Mouse (Mus musculus): ENCODE data around the gene Polr1e. TPM values are rescaled to one million over a fixed set of nuclear protein-coding genes. Genes with fewer than 3 reads are reported as not detected.
A peak's percentile ranks its signal among the peaks of the same experiment; 100 is the strongest.
"Not testable (repeated sequence)": the region's sequence is repeated elsewhere in the genome, so short reads cannot be mapped to it uniquely, and the experiment has no call there.

Polr1e gene
- total RNA-seq, 4 experiments from 2014 or later = 13.7 to 24.5 (median 17.6) TPM

DNA sequence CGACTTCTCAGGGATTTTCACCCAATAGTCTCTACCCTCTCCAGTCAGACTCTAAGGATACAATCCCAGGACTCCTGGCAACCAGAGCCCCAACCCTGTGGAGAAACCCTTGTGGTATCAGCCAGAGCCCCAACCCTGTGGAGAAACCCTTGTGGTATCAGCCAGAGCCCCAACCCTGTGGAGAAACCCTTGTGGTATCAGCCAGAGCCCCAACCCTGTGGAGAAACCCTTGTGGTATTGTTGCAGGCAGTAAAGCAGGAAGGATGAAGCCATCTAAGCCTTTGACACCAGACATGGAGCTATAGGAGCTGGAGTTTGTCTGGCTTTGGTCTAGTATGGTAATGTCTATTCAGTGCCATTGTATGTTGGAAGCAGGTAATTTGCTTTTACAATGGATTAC, 45.5 kb downstream of the Polr1e start:
- DNase-seq = not testable (repeated sequence)

DNA sequence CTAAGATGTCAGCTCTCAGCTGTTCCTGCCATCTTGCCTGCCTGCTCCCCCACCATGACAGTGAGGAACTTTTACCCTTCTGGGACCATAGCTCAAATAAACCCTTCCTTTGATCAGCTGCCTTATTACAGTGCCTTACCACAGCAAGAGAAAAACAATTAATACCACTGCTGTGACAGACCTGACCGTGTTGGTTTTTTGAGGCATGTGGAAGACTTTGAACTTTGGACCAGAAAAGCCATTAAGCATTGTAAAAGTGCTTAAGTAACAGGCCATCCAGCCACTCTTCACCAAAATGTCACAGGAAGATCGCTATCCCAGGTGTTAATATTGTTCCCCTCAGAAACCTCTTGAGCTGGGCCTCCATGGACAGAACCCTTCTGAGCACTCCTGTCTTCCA, 46.2 kb downstream of the Polr1e start:
- no peak for DNase-seq

DNA sequence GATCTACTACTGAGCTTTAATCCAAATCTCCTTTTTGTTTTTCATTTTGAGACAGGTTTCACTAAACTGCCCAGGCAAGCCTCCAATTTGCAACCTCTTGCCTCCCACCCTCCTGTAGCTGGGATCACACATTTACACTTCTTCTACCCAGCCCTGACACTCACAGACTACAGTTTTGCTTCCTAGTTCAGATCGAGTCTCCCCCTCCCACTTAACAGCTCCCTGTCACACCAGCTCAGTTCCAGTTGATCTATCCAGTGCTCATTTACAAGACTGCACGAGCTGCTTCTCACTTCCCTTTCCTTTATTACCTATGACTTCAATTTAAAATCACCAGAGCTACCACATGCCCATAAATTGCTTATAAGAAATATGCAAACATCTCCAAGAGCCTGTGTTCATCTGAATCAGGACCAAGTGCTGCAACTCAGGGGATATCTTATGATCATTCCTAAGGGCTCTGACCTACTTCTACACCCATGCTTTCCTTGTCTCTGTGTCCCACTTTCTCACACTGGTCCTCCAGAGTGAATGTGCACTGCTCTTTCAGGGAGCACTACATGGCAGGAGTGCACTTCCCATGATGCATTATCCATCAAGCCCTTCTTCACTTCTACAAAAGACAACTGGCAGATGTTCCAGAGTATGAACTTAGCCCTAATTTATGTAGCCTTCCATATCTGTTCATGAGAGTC, 47.8 kb downstream of the Polr1e start:
- DNase-seq = no peak

DNA sequence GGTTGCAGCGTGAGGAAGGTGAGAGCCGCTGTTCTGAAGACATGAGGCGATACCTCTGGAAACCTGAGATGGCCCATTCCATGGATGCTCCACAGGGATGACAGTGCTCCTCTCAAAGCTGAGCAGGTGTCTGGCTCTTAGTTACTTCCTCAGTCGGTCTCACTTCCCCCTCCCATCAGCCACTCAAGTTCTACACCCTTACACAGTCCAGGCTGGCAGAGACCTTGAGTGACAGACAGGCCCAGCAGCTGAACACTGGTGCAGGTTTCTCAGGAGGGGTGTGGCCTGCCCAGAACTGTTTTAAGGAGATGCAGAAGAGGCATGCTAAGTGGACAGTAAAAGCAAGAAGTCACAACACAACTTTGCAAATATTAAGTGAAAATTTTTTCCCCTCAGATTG, 49.4 kb downstream of the Polr1e start:
- no peak for DNase-seq

DNA sequence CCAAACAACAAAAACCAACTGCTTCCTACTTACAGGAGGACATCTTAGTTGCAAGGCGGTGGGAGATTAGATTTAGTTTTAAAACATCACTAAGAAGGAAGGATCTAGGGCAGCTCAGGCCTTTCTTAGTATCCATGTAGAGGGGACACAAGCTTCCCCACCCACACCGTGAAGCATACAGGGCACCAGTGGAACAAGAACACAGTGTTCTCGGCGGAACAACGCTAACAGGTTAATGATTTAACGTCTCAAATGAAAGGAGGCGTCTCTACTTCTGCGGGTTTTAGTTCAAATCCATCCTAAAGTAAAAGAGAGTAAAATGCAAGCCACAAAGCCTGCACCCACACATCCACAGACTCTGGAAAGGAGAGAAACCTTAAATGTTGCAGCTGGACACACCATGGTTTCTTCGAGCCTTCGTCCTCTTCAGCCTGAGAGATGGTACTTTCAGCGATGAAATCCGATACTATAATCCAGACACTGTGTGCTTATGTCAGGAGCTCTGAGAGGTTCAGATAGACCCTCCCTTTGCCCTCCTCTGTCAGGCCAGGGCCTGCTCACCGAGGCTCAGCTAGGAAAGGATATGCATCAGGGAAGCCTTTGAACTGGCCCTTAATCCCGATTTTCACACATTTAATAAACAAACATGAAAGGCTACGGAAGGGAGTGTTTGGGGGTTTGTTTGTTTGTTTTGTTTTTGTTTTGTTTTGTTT, 54.0 kb downstream of the Polr1e start:
- DNase-seq = no peak

DNA sequence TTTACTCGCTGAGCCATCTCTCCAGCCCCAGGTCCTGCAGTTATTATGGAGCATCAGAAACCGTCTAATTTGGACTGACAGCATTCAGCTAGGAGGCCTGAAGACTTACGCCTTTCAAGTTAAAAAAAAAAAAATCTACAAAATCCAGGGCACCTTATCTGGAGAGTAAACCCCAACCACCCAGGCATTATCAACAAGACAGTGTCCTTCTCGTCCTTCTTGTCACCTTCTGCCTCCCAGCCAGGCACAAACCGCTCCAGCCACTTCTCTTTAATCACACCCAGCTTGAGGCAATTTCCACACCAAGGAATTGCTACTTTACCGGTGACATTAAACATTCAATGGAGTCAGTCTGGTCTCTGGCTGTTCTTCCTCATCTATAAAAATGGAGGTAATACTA, 55.2 kb downstream of the Polr1e start:
- DNase-seq = no peak

DNA sequence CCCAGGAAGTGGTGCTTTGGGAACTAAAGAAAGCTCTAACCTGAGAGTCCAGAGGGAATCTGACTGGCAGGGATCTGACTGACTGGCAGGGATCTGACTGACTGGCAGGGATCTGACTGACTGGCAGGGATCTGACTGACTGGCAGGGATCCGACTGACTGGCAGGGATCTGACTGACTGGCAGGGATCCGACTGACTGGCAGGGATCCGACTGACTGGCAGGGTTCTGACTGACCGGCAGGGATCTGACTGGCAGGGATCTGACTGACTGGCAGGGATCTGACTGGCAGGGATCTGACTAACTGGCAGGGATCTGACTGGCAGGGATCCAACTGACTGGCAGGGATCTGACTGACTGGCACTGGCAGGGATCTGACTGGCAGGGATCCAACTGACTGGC, 62.7 kb downstream of the Polr1e start:
- DNase-seq = not testable (repeated sequence)

DNA sequence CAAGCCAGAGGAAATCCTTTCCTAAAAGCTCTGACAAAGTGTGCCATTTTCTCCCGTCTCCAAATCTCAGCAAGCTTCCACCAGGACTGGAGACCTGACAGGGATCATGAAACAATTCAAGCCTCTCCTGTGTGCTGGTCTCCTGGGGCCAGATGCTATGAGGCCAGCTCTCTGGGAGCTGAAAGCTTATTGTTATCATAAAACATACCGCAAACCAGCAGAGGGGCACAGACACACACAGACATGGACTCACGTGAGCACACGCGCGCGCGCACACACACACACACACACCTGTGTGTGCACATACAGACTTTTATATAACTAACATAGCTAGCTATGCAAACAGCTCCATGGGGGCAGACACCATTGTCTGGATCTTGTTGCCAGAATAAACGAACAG, 64.6 kb downstream of the Polr1e start:
- DNase-seq = no peak

DNA sequence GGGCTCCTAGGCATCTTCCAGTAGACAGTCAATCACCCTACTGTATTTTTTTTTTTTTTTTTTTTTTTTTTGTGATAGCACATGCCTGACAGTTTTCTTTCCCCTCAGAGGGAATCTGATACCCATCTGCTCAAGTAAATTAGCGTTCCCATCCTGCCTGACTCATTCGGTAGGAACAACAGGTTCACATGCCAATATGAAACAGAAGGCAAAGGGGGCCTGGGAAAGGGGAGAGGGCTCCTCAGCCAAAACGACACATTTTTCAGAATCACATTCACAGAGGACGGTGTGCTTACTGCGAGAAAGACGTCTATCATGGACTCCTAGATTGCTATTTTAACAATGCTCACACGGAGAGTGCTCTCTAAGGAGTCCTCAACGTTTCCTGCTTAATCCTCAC, 65.1 kb downstream of the Polr1e start:
- DNase-seq = no peak

DNA sequence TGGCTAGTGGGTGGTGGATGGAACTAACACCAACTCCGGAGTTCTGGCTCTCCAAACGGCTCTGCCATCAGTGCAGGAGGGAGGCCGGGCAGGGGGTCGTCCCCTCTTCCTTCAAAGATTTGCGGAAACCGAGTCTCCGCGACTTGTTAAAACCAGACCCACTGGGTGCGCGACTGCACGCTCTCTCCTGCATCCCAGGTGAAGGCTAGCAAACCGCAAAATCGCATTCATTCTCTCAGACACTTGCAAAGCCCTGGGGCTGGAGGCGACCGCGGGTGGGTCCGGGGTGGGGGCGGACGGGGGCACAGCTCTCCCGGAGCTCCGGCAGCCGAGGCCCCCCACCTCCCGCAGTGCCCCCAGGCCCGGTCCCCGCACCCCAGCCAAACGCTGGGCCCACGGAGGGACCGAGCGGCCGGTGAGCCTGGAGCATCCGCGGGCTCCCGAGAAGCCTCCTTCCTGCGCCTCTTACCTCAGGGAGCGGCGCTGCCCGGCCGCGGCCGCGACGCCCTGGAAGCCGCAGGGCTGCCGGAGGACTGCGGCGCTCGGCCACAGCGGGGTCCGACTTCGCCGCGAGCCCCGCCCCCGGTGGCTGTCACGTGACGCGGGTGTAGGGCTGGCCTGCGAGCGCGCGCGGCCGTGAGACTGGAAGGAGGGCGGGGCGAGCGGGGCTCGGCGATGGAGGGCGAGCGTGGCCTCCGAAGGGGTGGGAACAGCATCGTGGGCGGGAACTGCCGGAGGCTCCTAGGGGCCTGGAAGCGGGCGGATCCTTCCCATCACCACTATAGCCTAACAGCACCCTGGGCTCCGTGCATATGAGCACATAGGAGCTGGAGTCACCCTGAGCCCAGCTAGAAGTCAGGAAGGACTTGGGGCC, 65.9 kb downstream of the Polr1e start, which contains the start of gene Fbxo10:
Gene Fbxo10, minus strand, starts transcription at position 584 of the 874 bp plus-strand sequence.
- DNase-seq = peak; percentile 88

DNA sequence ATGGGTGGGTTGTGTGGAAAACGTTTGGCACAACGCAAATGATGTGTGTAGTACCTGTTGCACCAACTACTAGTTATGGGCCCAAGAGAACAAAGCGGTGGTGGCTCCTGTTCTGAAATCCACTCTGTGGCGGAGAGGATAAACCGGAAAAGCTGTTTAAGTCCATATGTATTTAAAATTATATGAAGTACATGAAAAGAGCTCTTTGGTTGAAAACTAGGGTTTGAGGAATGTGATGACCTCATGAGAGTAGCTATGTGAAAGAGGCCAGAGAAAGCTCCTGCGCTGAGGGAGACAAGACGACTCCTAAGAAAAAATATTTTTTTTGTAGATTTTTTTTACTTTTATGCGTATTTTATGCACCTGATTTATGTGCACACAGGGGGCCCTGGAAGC, 66.5 kb downstream of the Polr1e start:
- no peak for DNase-seq

Other genes starting within 250 kb of the Polr1e start
- 100 to 1,000 TPM; 223 to 249 (median 233) TPM for gene Grhpr, start 37.2 kb upstream of the Polr1e start, total RNA-seq (2022)
- gene Zbtb5, start 6.2 kb upstream of the Polr1e start, total RNA-seq (2022) = 10 to 100 TPM; 11.4 to 14.5 (median 13.5) TPM
- gene Fbxo10, start 66.0 kb downstream of the Polr1e start, total RNA-seq (2022) = 10 to 100 TPM; 11.6 to 19.8 (median 15.7) TPM
- gene Tomm5, start 89.5 kb downstream of the Polr1e start, total RNA-seq (2022) = 10 to 100 TPM; 58.8 to 88.7 (median 70.4) TPM
- 1 to 10 TPM; 6.5 to 9.3 (median 8.7) TPM for gene Frmpd1, start 166.3 kb downstream of the Polr1e start, total RNA-seq (2022)

Data from adrenal gland, adult 8-10 months (tissue).